Mouse (Mus musculus) activated CD4-positive, CD25-positive, alpha-beta regulatory T cell, adult 4 months (primary cell): ENCODE results near the gene Fnbp1. TPM values are rescaled to one million over a fixed set of nuclear protein-coding genes. Genes with fewer than 3 reads are reported as not detected.
A peak's percentile ranks its signal among the peaks of the same experiment; 100 is the strongest.

Source experiments
- ATAC-seq: one replicate; pipeline ENCODE4 v1.8.0; 2017
- polyA plus RNA-seq, 2 experiments: library from polyadenylated mRNA; unstranded; fragments of 100-300 nt; shearing (Covaris generic); gene quantifications; one replicate each; pipeline ENCODE4 v1.2.1; 2017

Gene Fnbp1
- polyA plus RNA-seq, 2 experiments from 2014 or later = 99.6 to 101 TPM

- ATAC-seq = no peak
Observed at GRCm38 (mm10) chr2:31092939-31093338, 48.9 kb downstream of the Fnbp1 start.

- no peak for ATAC-seq
Observed at GRCm38 (mm10) chr2:31091182-31091581, 50.6 kb downstream of the Fnbp1 start.

DNA sequence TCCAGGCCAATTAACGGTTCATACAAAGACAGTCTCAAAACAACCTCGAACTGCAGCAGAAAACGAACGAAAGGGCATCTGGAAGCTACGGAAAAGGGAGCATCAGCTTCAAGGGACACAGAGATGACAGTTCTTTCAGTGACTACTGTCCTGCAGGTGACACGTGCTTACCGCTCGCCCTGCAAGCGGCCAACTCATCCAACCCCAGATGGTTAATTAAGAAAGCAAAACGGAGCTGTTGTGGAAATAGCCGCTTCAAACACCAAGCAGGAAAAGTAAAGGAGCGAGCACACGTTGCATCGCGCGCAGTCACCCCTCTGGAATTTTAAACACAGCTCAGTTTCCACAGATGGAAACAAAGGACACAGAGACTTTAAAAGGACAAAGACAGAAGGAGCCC lies 52.2 kb downstream of the Fnbp1 start:
- no peak for ATAC-seq

DNA sequence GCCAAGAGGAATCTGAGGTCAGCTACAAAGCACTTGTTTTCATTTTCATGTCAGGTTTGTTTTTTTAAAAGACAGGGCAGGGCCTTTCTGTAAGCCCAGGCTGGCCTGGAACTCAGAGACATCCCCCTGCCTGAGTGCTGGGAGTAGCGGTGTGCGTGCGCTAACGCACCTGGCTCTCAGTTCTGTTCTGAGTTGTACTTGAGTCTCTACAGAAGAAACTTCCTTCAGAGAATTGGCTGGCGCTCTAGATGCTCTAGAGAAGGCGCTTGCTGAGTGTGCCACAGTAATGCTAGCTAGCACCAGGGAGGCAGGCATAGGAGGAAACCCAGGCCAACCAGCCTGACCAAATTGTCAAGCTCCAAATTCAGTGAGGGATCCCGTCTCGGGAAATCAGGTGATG lies 52.9 kb downstream of the Fnbp1 start:
- no peak for ATAC-seq

DNA sequence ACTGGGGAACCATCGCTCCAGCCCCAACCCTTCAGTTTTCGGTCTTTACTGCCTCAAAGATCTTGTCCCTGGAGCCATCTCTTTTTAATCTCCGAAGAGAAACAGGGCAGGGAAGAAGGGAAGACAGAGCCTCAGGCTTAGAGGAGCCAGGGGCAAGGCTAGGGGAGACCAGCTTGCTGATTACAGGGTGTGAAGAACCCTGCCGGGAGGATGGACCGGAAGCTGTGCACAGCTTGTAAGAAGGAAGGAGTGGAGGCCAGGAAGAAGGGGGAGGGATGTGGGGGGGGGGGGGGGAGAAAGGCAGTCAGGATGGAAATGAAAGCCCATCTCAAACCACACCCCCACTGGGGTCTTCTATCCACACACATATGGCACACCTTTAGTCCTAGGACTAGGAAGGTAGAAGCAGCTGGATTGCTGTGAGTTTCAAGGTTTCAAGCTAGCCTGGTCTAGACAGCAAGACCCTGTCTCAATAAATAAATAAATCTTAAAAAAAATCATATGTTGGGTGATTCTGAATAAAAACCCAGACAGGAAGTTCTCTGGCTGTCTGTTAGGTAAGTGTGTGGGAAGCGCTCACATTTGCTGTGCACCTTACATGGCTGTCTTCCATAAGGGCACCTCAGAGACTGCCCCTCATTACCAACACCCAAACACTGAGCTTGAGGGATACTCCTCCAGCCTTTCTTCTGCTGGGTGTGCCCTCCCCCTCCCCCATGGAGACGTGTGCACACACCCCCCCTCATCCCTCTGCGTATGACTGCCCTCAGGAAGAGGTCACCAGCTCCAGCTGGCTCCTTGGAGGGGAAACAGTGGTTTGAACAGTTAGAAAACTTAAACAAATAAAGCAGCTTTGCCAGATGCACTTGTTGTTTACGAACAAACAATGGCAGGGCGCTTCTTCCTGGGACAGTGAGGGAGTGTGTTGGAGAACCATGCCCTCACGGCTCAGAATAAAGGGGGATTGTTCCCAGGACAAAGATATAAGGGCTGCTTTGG lies 53.8 kb downstream of the Fnbp1 start:
- ATAC-seq = peak; percentile 45

GRCm38 (mm10) chr2:31087085-31087484 lies 54.7 kb downstream of the Fnbp1 start:
- no peak for ATAC-seq

GRCm38 (mm10) chr2:31086543-31086942 lies 55.3 kb downstream of the Fnbp1 start:
- ATAC-seq = no peak

GRCm38 (mm10) chr2:31084169-31084850 lies 57.5 kb downstream of the Fnbp1 start:
- no peak for ATAC-seq

- no peak for ATAC-seq
Observed at GRCm38 (mm10) chr2:31083372-31083771, 58.4 kb downstream of the Fnbp1 start.

- peak; percentile 84 for ATAC-seq
Observed at GRCm38 (mm10) chr2:31082639-31083038, 59.2 kb downstream of the Fnbp1 start.

DNA sequence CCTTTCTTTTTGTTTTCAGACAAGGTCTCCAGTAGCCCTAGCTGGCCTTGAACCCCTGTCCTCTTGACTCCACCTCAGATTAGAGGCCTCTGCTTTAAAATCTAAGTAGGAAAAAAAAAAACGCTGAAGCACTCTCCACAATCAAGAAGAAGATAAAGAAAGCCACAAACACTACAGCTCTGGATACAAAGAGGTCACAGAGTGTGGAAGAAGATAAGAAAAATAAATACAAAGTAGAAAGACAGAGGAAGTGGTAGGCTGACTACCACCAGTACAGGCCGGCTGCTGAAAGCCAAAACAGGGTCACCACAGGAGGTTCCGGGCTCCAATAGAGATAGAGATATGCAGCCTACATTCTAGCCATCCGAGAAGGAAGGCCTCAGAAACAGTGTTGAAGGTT lies 60.5 kb downstream of the Fnbp1 start:
- ATAC-seq = peak; percentile 62

DNA sequence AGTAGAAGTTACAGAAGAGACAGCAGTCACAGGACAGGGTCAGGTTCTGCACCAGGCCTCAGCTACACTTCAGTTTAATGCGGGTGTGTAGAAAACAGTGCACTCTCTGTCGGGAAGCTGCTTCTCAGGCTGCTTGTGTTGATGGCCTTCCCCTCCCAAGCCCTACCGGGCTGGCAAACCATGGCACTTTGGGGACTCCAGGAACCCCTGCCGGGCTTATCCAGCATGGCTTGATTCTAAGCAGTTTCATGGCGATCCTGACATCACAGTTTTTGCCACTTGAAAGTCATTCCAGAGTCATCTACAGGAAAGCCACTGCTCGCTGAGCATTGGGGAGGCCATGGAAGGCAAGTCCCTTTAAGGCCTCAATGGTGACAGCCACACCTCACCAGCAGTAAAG lies 62.7 kb downstream of the Fnbp1 start:
- no peak for ATAC-seq

GRCm38 (mm10) chr2:31077574-31077973 lies 64.2 kb downstream of the Fnbp1 start:
- ATAC-seq = no peak

DNA sequence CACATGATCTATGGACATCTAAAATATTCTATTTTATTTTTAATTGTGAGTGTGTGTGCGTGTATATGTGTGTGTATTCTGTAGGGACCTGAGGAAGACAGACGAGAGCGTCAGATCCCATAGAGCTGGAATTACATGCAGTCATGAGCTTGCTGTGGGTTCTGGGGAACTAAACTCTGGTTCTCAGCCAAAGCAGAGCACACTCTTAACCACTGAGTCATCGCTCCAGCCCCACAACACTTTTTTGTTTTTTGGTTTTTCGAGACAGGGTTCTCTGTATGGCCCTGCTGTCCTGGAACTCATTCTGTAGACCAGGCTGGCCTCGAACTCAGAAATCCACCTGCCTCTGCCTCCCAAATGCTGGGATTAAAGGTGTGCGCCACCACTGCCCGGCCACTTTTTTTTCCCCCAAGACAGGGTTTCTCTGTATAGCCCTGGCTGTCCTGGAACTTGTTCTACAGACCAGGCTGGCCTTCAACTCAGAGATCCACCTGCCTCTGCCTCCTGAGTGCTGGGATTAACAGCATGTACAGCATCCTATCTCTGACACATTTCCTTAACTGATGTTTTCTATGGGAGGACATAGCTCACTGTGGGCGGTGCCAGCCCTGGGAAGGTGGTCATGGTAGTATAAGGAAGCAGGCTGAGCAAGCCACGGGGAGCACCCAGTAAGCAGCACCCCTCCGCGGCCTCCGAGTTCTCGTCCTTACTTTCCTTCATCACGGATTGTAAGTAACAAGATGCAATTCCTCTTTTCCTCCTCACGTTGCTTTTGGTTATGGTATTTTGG lies 65.3 kb downstream of the Fnbp1 start:
- ATAC-seq = no peak

- ATAC-seq = no peak
Observed at GRCm38 (mm10) chr2:31075836-31076235, 66.0 kb downstream of the Fnbp1 start.

DNA sequence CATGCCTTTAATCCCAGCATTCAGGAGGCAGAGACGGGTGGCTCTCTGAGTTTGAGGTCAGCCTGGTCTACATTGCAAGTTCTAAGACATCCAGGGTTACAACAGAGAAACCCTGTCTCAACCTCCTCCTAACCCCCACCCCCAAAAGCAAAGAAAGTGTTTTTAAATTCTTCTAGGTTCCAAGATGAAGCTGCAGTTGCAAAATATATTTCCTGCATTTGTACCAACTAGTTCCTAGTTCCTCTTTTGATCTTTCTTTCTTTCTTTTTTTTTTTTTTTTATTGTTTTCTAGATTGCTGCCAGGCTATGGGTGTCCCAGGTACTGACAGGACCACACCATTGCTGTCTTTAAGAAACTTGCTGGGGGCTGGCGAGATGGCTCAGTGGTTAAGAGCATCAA lies 66.6 kb downstream of the Fnbp1 start:
- ATAC-seq = no peak

- ATAC-seq = no peak
Observed at GRCm38 (mm10) chr2:31069506-31069905, 72.3 kb downstream of the Fnbp1 start.

- no peak for ATAC-seq
Observed at GRCm38 (mm10) chr2:31069114-31069445, 72.7 kb downstream of the Fnbp1 start.

- ATAC-seq = no peak
Observed at GRCm38 (mm10) chr2:31068246-31069113, 73.3 kb downstream of the Fnbp1 start.

- no peak for ATAC-seq
Observed at GRCm38 (mm10) chr2:31067696-31068245, 74.0 kb downstream of the Fnbp1 start.

GRCm38 (mm10) chr2:31067059-31067595 lies 74.7 kb downstream of the Fnbp1 start:
- ATAC-seq = no peak
